Mouse (Mus musculus): ENCODE results near the gene Ttl. TPM values are rescaled to one million over a fixed set of nuclear protein-coding genes. Genes with fewer than 3 reads are reported as not detected.

The Ttl gene
- polyA plus RNA-seq, 1 experiment from 2014 or later: 9.1 TPM

- H3K36me3 ChIP-seq (ENCODE audit: control insufficient read depth, insufficient read depth, low read length): no peaks in the 10 kb centered on the region
- no peak overlapping the region for H3K9ac ChIP-seq (ENCODE audit: low read depth, low read length)
- H3K27me3 ChIP-seq (replicated peaks; ENCODE audit: control insufficient read depth, insufficient read depth, low read length): no peaks in the 10 kb centered on the region
- no peak for ATAC-seq
- no peaks in the 10 kb centered on the region for H3K4me1 ChIP-seq (ENCODE audit: control insufficient read depth, insufficient read depth, low read length)
- no peak overlapping the region for H3K27ac ChIP-seq (ENCODE audit: low read length)
- H3K9me3 ChIP-seq (ENCODE audit: control insufficient read depth, low read length): no peaks in the 10 kb centered on the region
- no peak overlapping the region for H3K4me2 ChIP-seq (ENCODE audit: low read depth, low read length)
- no peak overlapping the region for H3K4me3 ChIP-seq (ENCODE audit: low read length)
- WGBS: 83% methylated on average over 3 of the region's 3 CpGs
These were observed 12.6 kb downstream of the Ttl start for GRCm38 (mm10) chr2:129078313-129078712.

- no peak overlapping the region for H3K4me3 ChIP-seq (ENCODE audit: low read length)
- H3K4me2 ChIP-seq (ENCODE audit: low read depth, low read length): no peak overlapping the region
- no peaks in the 10 kb centered on the region for H3K9me3 ChIP-seq (ENCODE audit: control insufficient read depth, low read length)
- H3K4me1 ChIP-seq (ENCODE audit: control insufficient read depth, insufficient read depth, low read length): no peaks in the 10 kb centered on the region
- no peak overlapping the region for H3K9ac ChIP-seq (ENCODE audit: low read depth, low read length)
- no peaks in the 10 kb centered on the region for H3K36me3 ChIP-seq (ENCODE audit: control insufficient read depth, insufficient read depth, low read length)
- no peak overlapping the region for H3K27ac ChIP-seq (ENCODE audit: low read length)
- 59% methylated on average over 2 of the region's 2 CpGs for WGBS
- H3K27me3 ChIP-seq (replicated peaks; ENCODE audit: control insufficient read depth, insufficient read depth, low read length): no peaks in the 10 kb centered on the region
- no peak for ATAC-seq
These were observed 13.5 kb downstream of the Ttl start for GRCm38 (mm10) chr2:129079194-129079593.

- H3K4me3 ChIP-seq (ENCODE audit: low read length): no peak overlapping the region
- H3K9ac ChIP-seq (ENCODE audit: low read depth, low read length): no peak overlapping the region
- no peak overlapping the region for H3K27ac ChIP-seq (ENCODE audit: low read length)
- no peaks in the 10 kb centered on the region for H3K36me3 ChIP-seq (ENCODE audit: control insufficient read depth, insufficient read depth, low read length)
- H3K27me3 ChIP-seq (replicated peaks; ENCODE audit: control insufficient read depth, insufficient read depth, low read length): no peaks in the 10 kb centered on the region
- 67% methylated on average over 13 of the region's 13 CpGs for WGBS
- no peaks in the 10 kb centered on the region for H3K4me1 ChIP-seq (ENCODE audit: control insufficient read depth, insufficient read depth, low read length)
- no peak for ATAC-seq
- peaks cover 3% of the 10 kb centered on the region; the same call in 1 of the 2 replicates for H3K9me3 ChIP-seq (ENCODE audit: control insufficient read depth, low read length)
- no peak overlapping the region for H3K4me2 ChIP-seq (ENCODE audit: low read depth, low read length)
These were observed 15.4 kb downstream of the Ttl start for GRCm38 (mm10) chr2:129081097-129081496.

GRCm38 (mm10) chr2:129083514-129083913 lies 17.8 kb downstream of the Ttl start:
- Histone ChIP-seq H3K27ac (ENCODE audit: low read length) (no peak overlapping the region), H3K4me2 (ENCODE audit: low read depth, low read length) (no peak overlapping the region), H3K4me1 (ENCODE audit: control insufficient read depth, insufficient read depth, low read length) (no peaks in the 10 kb centered on the region), H3K27me3 (replicated peaks; ENCODE audit: control insufficient read depth, insufficient read depth, low read length) (no peaks in the 10 kb centered on the region), H3K9ac (ENCODE audit: low read depth, low read length) (no peak overlapping the region), H3K9me3 (ENCODE audit: control insufficient read depth, low read length) (peaks cover 3% of the 10 kb centered on the region; the same call in 1 of the 2 replicates), H3K4me3 (ENCODE audit: low read length) (no peak overlapping the region), H3K36me3 (ENCODE audit: control insufficient read depth, insufficient read depth, low read length) (no peaks in the 10 kb centered on the region)
- ATAC-seq: no peak
- WGBS: 91% methylated on average over 5 of the region's 5 CpGs

GRCm38 (mm10) chr2:129084959-129085358 lies 19.2 kb downstream of the Ttl start:
- Histone ChIP-seq H3K27me3 (replicated peaks; ENCODE audit: control insufficient read depth, insufficient read depth, low read length) (no peaks in the 10 kb centered on the region), H3K4me2 (ENCODE audit: low read depth, low read length) (no peak overlapping the region), H3K9me3 (ENCODE audit: control insufficient read depth, low read length) (peaks cover 3% of the 10 kb centered on the region; the same call in 1 of the 2 replicates), H3K9ac (ENCODE audit: low read depth, low read length) (no peak overlapping the region), H3K27ac (ENCODE audit: low read length) (no peak overlapping the region), H3K4me1 (ENCODE audit: control insufficient read depth, insufficient read depth, low read length) (no peaks in the 10 kb centered on the region), H3K4me3 (ENCODE audit: low read length) (no peak overlapping the region), H3K36me3 (ENCODE audit: control insufficient read depth, insufficient read depth, low read length) (no peaks in the 10 kb centered on the region)
- ATAC-seq: no peak
- 50% methylated on average over 2 of the region's 2 CpGs for WGBS

- Histone ChIP-seq H3K4me3 (ENCODE audit: low read length) (no peak overlapping the region), H3K27me3 (replicated peaks; ENCODE audit: control insufficient read depth, insufficient read depth, low read length) (no peaks in the 10 kb centered on the region), H3K9ac (ENCODE audit: low read depth, low read length) (no peak overlapping the region), H3K9me3 (ENCODE audit: control insufficient read depth, low read length) (peaks cover 3% of the 10 kb centered on the region; the same call in 1 of the 2 replicates), H3K4me2 (ENCODE audit: low read depth, low read length) (no peak overlapping the region), H3K4me1 (ENCODE audit: control insufficient read depth, insufficient read depth, low read length) (no peaks in the 10 kb centered on the region), H3K27ac (ENCODE audit: low read length) (no peak overlapping the region), H3K36me3 (ENCODE audit: control insufficient read depth, insufficient read depth, low read length) (no peaks in the 10 kb centered on the region)
- ATAC-seq: no peak
- WGBS: 83% methylated on average over 1 of the region's 1 CpGs
These were observed 21.8 kb downstream of the Ttl start for GRCm38 (mm10) chr2:129087520-129087919.

GRCm38 (mm10) chr2:129090370-129090769 lies 24.6 kb downstream of the Ttl start:
- WGBS: 77% methylated on average over 4 of the region's 4 CpGs
- Histone ChIP-seq H3K9me3 (ENCODE audit: control insufficient read depth, low read length) (peaks cover 3% of the 10 kb centered on the region; the same call in 1 of the 2 replicates), H3K36me3 (ENCODE audit: control insufficient read depth, insufficient read depth, low read length) (no peaks in the 10 kb centered on the region), H3K4me1 (ENCODE audit: control insufficient read depth, insufficient read depth, low read length) (no peaks in the 10 kb centered on the region), H3K9ac (ENCODE audit: low read depth, low read length) (no peak overlapping the region), H3K27me3 (replicated peaks; ENCODE audit: control insufficient read depth, insufficient read depth, low read length) (no peaks in the 10 kb centered on the region), H3K4me2 (ENCODE audit: low read depth, low read length) (no peak overlapping the region), H3K4me3 (ENCODE audit: low read length) (no peak overlapping the region), H3K27ac (ENCODE audit: low read length) (no peak overlapping the region)
- ATAC-seq: no peak

GRCm38 (mm10) chr2:129092810-129093209 lies 27.1 kb downstream of the Ttl start:
- no peak overlapping the region for H3K9ac ChIP-seq (ENCODE audit: low read depth, low read length)
- no peak overlapping the region for H3K4me2 ChIP-seq (ENCODE audit: low read depth, low read length)
- 91% methylated on average over 12 of the region's 12 CpGs for WGBS
- H3K4me1 ChIP-seq (ENCODE audit: control insufficient read depth, insufficient read depth, low read length): no peaks in the 10 kb centered on the region
- H3K27ac ChIP-seq (ENCODE audit: low read length): no peak overlapping the region
- no peak overlapping the region for H3K4me3 ChIP-seq (ENCODE audit: low read length)
- no peaks in the 10 kb centered on the region for H3K9me3 ChIP-seq (ENCODE audit: control insufficient read depth, low read length)
- ATAC-seq: no peak
- H3K27me3 ChIP-seq (replicated peaks; ENCODE audit: control insufficient read depth, insufficient read depth, low read length): no peaks in the 10 kb centered on the region
- H3K36me3 ChIP-seq (ENCODE audit: control insufficient read depth, insufficient read depth, low read length): no peaks in the 10 kb centered on the region

- H3K9ac ChIP-seq (ENCODE audit: low read depth, low read length): no peak overlapping the region
- H3K4me1 ChIP-seq (ENCODE audit: control insufficient read depth, insufficient read depth, low read length): no peaks in the 10 kb centered on the region
- H3K9me3 ChIP-seq (ENCODE audit: control insufficient read depth, low read length): no peaks in the 10 kb centered on the region
- no peak overlapping the region for H3K27ac ChIP-seq (ENCODE audit: low read length)
- ATAC-seq: no peak
- H3K27me3 ChIP-seq (replicated peaks; ENCODE audit: control insufficient read depth, insufficient read depth, low read length): no peaks in the 10 kb centered on the region
- H3K36me3 ChIP-seq (ENCODE audit: control insufficient read depth, insufficient read depth, low read length): no peaks in the 10 kb centered on the region
- H3K4me2 ChIP-seq (ENCODE audit: low read depth, low read length): no peak overlapping the region
- H3K4me3 ChIP-seq (ENCODE audit: low read length): no peak overlapping the region
- WGBS: 88% methylated on average over 18 of the region's 18 CpGs
These were observed 28.4 kb downstream of the Ttl start for GRCm38 (mm10) chr2:129093926-129094724.
